Mouse (Mus musculus) telencephalon, adult 2 months (tissue): ENCODE data around the gene Dimt1.
"Not testable (repeated sequence)": the region's sequence is repeated elsewhere in the genome, so short reads cannot be mapped to it uniquely, and the experiment has no call there.

Experiments
- DNase-seq: peaks from one replicate; pipeline ENCODE4 v3.0.0-alpha.2; 2011; ENCODE audit warnings: low read depth, low spot score

Dimt1 gene

GRCm38 (mm10) chr13:106946594-106947540 lies at the start of gene Dimt1:
Dimt1 (plus strand) TSS chr13:106947127.
- DNase-seq = peak; percentile 94

- DNase-seq = no peak
These were observed 42.3 kb upstream of the Dimt1 start for GRCm38 (mm10) chr13:106904637-106905036.

- not testable (repeated sequence) for DNase-seq
These were observed 41.8 kb upstream of the Dimt1 start for GRCm38 (mm10) chr13:106905154-106905553.

GRCm38 (mm10) chr13:106907273-106907672 lies 39.7 kb upstream of the Dimt1 start:
- DNase-seq = no peak

- no peak for DNase-seq
These were observed 36.8 kb upstream of the Dimt1 start for GRCm38 (mm10) chr13:106910096-106910495.

- no peak for DNase-seq
These were observed 33.7 kb upstream of the Dimt1 start for GRCm38 (mm10) chr13:106913125-106913736.

- DNase-seq = peak; percentile 48
These were observed 28.4 kb upstream of the Dimt1 start for GRCm38 (mm10) chr13:106918322-106919050.

- DNase-seq = not testable (repeated sequence)
These were observed 21.0 kb upstream of the Dimt1 start for GRCm38 (mm10) chr13:106925921-106926320.

GRCm38 (mm10) chr13:106928296-106928695 lies 18.6 kb upstream of the Dimt1 start:
- DNase-seq = no peak

- DNase-seq = no peak
These were observed 17.7 kb upstream of the Dimt1 start for GRCm38 (mm10) chr13:106929201-106929600.

- no peak for DNase-seq
These were observed 11.1 kb upstream of the Dimt1 start for GRCm38 (mm10) chr13:106935871-106936255.

GRCm38 (mm10) chr13:106936256-106937137 lies 10.4 kb upstream of the Dimt1 start, which contains the start of gene Ipo11:
Ipo11 (minus strand) TSS chr13:106936958.
- peak; percentile 96 for DNase-seq

- no peak for DNase-seq
These were observed 9.8 kb upstream of the Dimt1 start for GRCm38 (mm10) chr13:106937138-106937472.

GRCm38 (mm10) chr13:106941211-106941976 lies 5.5 kb upstream of the Dimt1 start:
- no peak for DNase-seq

GRCm38 (mm10) chr13:106942721-106943120 lies 4.2 kb upstream of the Dimt1 start:
- DNase-seq = no peak

- no peak for DNase-seq
These were observed 1.4 kb upstream of the Dimt1 start for GRCm38 (mm10) chr13:106945518-106945917.

- DNase-seq = no peak
These were observed 656 bp downstream of the Dimt1 start for GRCm38 (mm10) chr13:106947583-106947982.

- DNase-seq = no peak
These were observed 8.0 kb downstream of the Dimt1 start for GRCm38 (mm10) chr13:106954880-106955279.

GRCm38 (mm10) chr13:106957554-106957953 lies 10.6 kb downstream of the Dimt1 start:
- DNase-seq = no peak

GRCm38 (mm10) chr13:106958286-106958685 lies 11.4 kb downstream of the Dimt1 start:
- no peak for DNase-seq
